In the genomic region with DNA sequence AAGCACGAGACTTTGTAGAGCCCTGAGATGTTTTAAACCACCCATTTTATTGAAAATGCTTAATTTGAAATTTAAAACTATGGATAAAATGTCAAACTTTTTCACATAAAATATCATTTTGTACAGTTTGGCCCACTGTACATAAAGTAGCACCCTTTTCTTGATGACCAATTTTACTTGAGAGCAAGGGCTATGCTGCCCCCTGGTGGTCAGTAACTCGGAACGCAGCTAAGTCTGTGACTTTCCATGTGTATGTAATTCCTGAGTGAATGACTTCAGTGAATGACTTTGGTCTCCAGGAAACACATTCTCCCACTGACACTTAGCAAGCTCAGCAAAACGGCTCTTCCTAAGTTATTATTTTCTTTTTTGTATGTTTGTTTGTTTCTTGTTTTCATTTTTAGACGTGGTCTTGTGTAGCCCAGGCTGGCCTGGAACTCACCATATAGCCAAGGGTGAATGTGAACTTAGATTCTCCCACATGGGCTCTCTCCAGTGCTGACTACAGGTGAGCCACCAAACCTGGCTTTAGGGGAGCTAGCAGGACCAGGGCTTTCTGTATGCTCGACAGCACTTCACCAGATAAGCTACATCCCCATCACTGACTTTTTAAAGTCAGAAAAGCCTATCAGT, we compare ENCODE assay signal across 9 mouse cellular contexts. TPM values are rescaled to one million over a fixed set of nuclear protein-coding genes. Genes with fewer than 3 reads are reported as not detected.
DNase-seq lines count a peak whose midpoint lies in the region; ATAC-seq lines count a peak whose summit lies in the region.
"Had no signal": no experiment of that assay in that cellular context is flagged by ENCODE, and none has a peak within 500 bp of the region (broad histone marks: within the 10 kb centered on the region; RNA-seq: fewer than 3 reads in every experiment).

No protein-coding gene starts in this region.

- H3K27ac ChIP-seq in hindbrain, embryonic 11.5 days (ENCODE audit: low read depth, low read length) = no peak overlapping the region
- H3K27ac ChIP-seq in hindbrain, embryonic 13.5 days = no peak overlapping the region
- no peak overlapping the region for H3K27ac ChIP-seq in embryonic facial prominence, embryonic 10.5 days (replicated peaks)
- no peak overlapping the region for H3K27ac ChIP-seq in midbrain, embryonic 13.5 days
- H3K27ac ChIP-seq: embryonic facial prominence, embryonic 13.5 days had no signal

- H3K9me3 ChIP-seq in hindbrain, embryonic 11.5 days (ENCODE audit: control insufficient read depth, low read length) = no peaks in the 10 kb centered on the region
- H3K9me3 ChIP-seq in hindbrain, embryonic 13.5 days = no peaks in the 10 kb centered on the region
- no peaks in the 10 kb centered on the region for H3K9me3 ChIP-seq in embryonic facial prominence, embryonic 10.5 days
- H3K9me3 ChIP-seq in midbrain, embryonic 13.5 days = no peaks in the 10 kb centered on the region
- H3K9me3 ChIP-seq: embryonic facial prominence, embryonic 13.5 days had no signal

- H3K27me3 ChIP-seq in hindbrain, embryonic 11.5 days (ENCODE audit: control insufficient read depth, insufficient read depth, low read length) = no peaks in the 10 kb centered on the region
- no peaks in the 10 kb centered on the region for H3K27me3 ChIP-seq in hindbrain, embryonic 13.5 days
- no peaks in the 10 kb centered on the region for H3K27me3 ChIP-seq in embryonic facial prominence, embryonic 10.5 days (replicated peaks; ENCODE audit: low read depth, poor library complexity, severe bottlenecking)
- H3K27me3 ChIP-seq in midbrain, embryonic 13.5 days = no peaks in the 10 kb centered on the region
- H3K27me3 ChIP-seq: embryonic facial prominence, embryonic 13.5 days had no signal

- 32% methylated on average over 6 of the region's 6 CpGs for WGBS in hindbrain, embryonic 11.5 days
- 30% methylated on average over 6 of the region's 6 CpGs for WGBS in hindbrain, embryonic 13.5 days
- 30% methylated on average over 6 of the region's 6 CpGs for WGBS in embryonic facial prominence, embryonic 10.5 days
- 26% methylated on average over 6 of the region's 6 CpGs for WGBS in midbrain, embryonic 13.5 days

- H3K4me3 ChIP-seq in hindbrain, embryonic 11.5 days (ENCODE audit: low read depth, low read length) = no peak overlapping the region
- H3K4me3 ChIP-seq in hindbrain, embryonic 13.5 days = no peak overlapping the region
- no peak overlapping the region for H3K4me3 ChIP-seq in embryonic facial prominence, embryonic 10.5 days
- H3K4me3 ChIP-seq in midbrain, embryonic 13.5 days (replicated peaks) = no peak overlapping the region
- H3K4me3 ChIP-seq: embryonic facial prominence, embryonic 13.5 days had no signal

- no peak overlapping the region for H3K9ac ChIP-seq in hindbrain, embryonic 11.5 days (ENCODE audit: low read depth, low read length)
- H3K9ac ChIP-seq in hindbrain, embryonic 13.5 days = no peak overlapping the region
- no peak overlapping the region for H3K9ac ChIP-seq in midbrain, embryonic 13.5 days (replicated peaks)
- H3K9ac ChIP-seq: embryonic facial prominence, embryonic 13.5 days had no signal

- no peak overlapping the region for H3K4me2 ChIP-seq in hindbrain, embryonic 11.5 days (replicated peaks; ENCODE audit: low read depth, low read length)
- no peak overlapping the region for H3K4me2 ChIP-seq in hindbrain, embryonic 13.5 days
- no peak overlapping the region for H3K4me2 ChIP-seq in midbrain, embryonic 13.5 days (replicated peaks)
- H3K4me2 ChIP-seq: embryonic facial prominence, embryonic 13.5 days had no signal

- ATAC-seq in hindbrain, embryonic 11.5 days (ENCODE audit: low FRiP score) = no peak
- ATAC-seq in hindbrain, embryonic 13.5 days (ENCODE audit: low FRiP score) = no peak
- 0 out of 2 replicates have a peak, but pooled peaks have one; percentile 9 for ATAC-seq in midbrain, embryonic 13.5 days

- no peaks in the 10 kb centered on the region for H3K4me1 ChIP-seq in hindbrain, embryonic 11.5 days (replicated peaks; ENCODE audit: control insufficient read depth, insufficient read depth, low read length)
- H3K4me1 ChIP-seq in hindbrain, embryonic 13.5 days (replicated peaks) = no peaks in the 10 kb centered on the region
- no peaks in the 10 kb centered on the region for H3K4me1 ChIP-seq in embryonic facial prominence, embryonic 10.5 days
- no peaks in the 10 kb centered on the region for H3K4me1 ChIP-seq in midbrain, embryonic 13.5 days (replicated peaks)
- H3K4me1 ChIP-seq: embryonic facial prominence, embryonic 13.5 days had no signal

- intact Hi-C loops in heart, postnatal 36 days (cut with DNase I) = loop anchor here (1.0 to 10.0 kb wide), 3 partner anchors 102 to 830 kb away; no protein-coding TSS in a partner anchor

- DNase-seq in hindbrain, embryonic 11.5 days (ENCODE audit: low spot score) = peak; percentile 84
- peak; percentile 80 for DNase-seq in adrenal gland, postnatal 10 days
- peak; percentile 68 for DNase-seq in embryonic facial prominence, embryonic 10.5 days (ENCODE audit: low spot score)
- DNase-seq in heart, postnatal 36 days = peak; percentile 63 to 75
- peak; percentile 22 to 29 for DNase-seq in layer of hippocampus, postnatal 36 days
- DNase-seq in spleen, postnatal 36 days (ENCODE audit: low spot score in 2 of 2) = peak; percentile 24 to 45

- H3K36me3 ChIP-seq in hindbrain, embryonic 11.5 days (ENCODE audit: control insufficient read depth, insufficient read depth, low read length) = no peaks in the 10 kb centered on the region
- peaks cover 18% of the 10 kb centered on the region for H3K36me3 ChIP-seq in hindbrain, embryonic 13.5 days
- peaks cover 40% of the 10 kb centered on the region for H3K36me3 ChIP-seq in embryonic facial prominence, embryonic 10.5 days (replicated peaks)
- peaks cover 20% of the 10 kb centered on the region for H3K36me3 ChIP-seq in midbrain, embryonic 13.5 days

RNA-seq across cellular contexts. Expression of a gene that starts 30.1 kb away (rescaled TPM):
- polyA plus RNA-seq in hindbrain, embryonic 11.5 days (2014; fragmentation: Nextera tagmentation; extraction: Ambion mirVana) = not detected in 2 replicates
- polyA plus RNA-seq in hindbrain, embryonic 13.5 days (2015; fragmentation: Nextera tagmentation; extraction: Ambion mirVana) = 0.09 and 0.27 TPM in 2 replicates
- total RNA-seq in adrenal gland, postnatal 10 days (2021) = 1 to 10 TPM; 3.7 to 4.6 TPM
- polyA plus RNA-seq in embryonic facial prominence, embryonic 10.5 days (2016; fragmentation: Nextera tagmentation; extraction: Ambion mirVana) = 0.41 and 0.52 TPM in 2 replicates
- under 1 TPM; 0.27 to 0.39 TPM for total RNA-seq in heart, postnatal 36 days (2021)
- under 1 TPM; 0.40 to 0.51 TPM for total RNA-seq in layer of hippocampus, postnatal 36 days (2021)
- polyA plus RNA-seq in midbrain, embryonic 13.5 days (2015; fragmentation: Nextera tagmentation; extraction: Ambion mirVana) = 0.06 and 0.09 TPM in 2 replicates

RNA-seq across cellular contexts. Expression of a gene that starts 30.2 kb away (rescaled TPM):
- 0.15 TPM in 1 of 2 replicates, not detected in the other for polyA plus RNA-seq in hindbrain, embryonic 11.5 days (2014; fragmentation: Nextera tagmentation; extraction: Ambion mirVana)
- polyA plus RNA-seq in hindbrain, embryonic 13.5 days (2015; fragmentation: Nextera tagmentation; extraction: Ambion mirVana) = 0.18 TPM in 1 of 2 replicates, not detected in the other
- under 1 TPM; 0.24 to 0.27 TPM for total RNA-seq in adrenal gland, postnatal 10 days (2021)
- 0.21 and 0.25 TPM in 2 replicates for polyA plus RNA-seq in embryonic facial prominence, embryonic 10.5 days (2016; fragmentation: Nextera tagmentation; extraction: Ambion mirVana)
- total RNA-seq in heart, postnatal 36 days (2021) = not detected
- total RNA-seq in layer of hippocampus, postnatal 36 days (2021) = not detected
- not detected in 2 replicates for polyA plus RNA-seq in midbrain, embryonic 13.5 days (2015; fragmentation: Nextera tagmentation; extraction: Ambion mirVana)

RNA-seq across cellular contexts. Expression of a gene that starts 39.5 kb away (rescaled TPM):
- 57.4 and 63.1 TPM in 2 replicates for polyA plus RNA-seq in hindbrain, embryonic 11.5 days (2014; fragmentation: Nextera tagmentation; extraction: Ambion mirVana)
- polyA plus RNA-seq in hindbrain, embryonic 13.5 days (2015; fragmentation: Nextera tagmentation; extraction: Ambion mirVana) = 45.6 and 47.3 TPM in 2 replicates
- 10 to 100 TPM; 47.6 to 61.9 TPM for total RNA-seq in adrenal gland, postnatal 10 days (2021)
- 53.5 and 55.3 TPM in 2 replicates for polyA plus RNA-seq in embryonic facial prominence, embryonic 10.5 days (2016; fragmentation: Nextera tagmentation; extraction: Ambion mirVana)
- 10 to 100 TPM; 31.4 to 33.9 TPM for total RNA-seq in heart, postnatal 36 days (2021)
- total RNA-seq in layer of hippocampus, postnatal 36 days (2021) = 10 to 100 TPM; 41.4 to 44.0 TPM
- 54.0 and 58.4 TPM in 2 replicates for polyA plus RNA-seq in midbrain, embryonic 13.5 days (2015; fragmentation: Nextera tagmentation; extraction: Ambion mirVana)

RNA-seq across cellular contexts. Expression of a gene that starts 39.8 kb away (rescaled TPM):
- polyA plus RNA-seq in hindbrain, embryonic 11.5 days (2014; fragmentation: Nextera tagmentation; extraction: Ambion mirVana) = 24.7 and 24.8 TPM in 2 replicates
- polyA plus RNA-seq in hindbrain, embryonic 13.5 days (2015; fragmentation: Nextera tagmentation; extraction: Ambion mirVana) = 13.2 and 14.2 TPM in 2 replicates
- 10 to 100 TPM in 1 of 2 experiments, 1 to 10 TPM in 1; 9.1 to 11.0 TPM for total RNA-seq in adrenal gland, postnatal 10 days (2021)
- polyA plus RNA-seq in embryonic facial prominence, embryonic 10.5 days (2016; fragmentation: Nextera tagmentation; extraction: Ambion mirVana) = 30.1 and 32.7 TPM in 2 replicates
- total RNA-seq in heart, postnatal 36 days (2021) = 1 to 10 TPM; 4.1 to 5.8 TPM
- 1 to 10 TPM; 5.6 to 9.6 TPM for total RNA-seq in layer of hippocampus, postnatal 36 days (2021)
- polyA plus RNA-seq in midbrain, embryonic 13.5 days (2015; fragmentation: Nextera tagmentation; extraction: Ambion mirVana) = 16.0 and 16.9 TPM in 2 replicates

Comparison
In these comparisons a context has a peak if more than half of its experiments do, and no peak if none do; other contexts are left out.
1. DNase-seq: peak in every context shown above with its lines; median percentile 84 in hindbrain, embryonic 11.5 days; 80 in adrenal gland, postnatal 10 days; 69 in heart, postnatal 36 days; 68 in embryonic facial prominence, embryonic 10.5 days; 34 in spleen, postnatal 36 days; 26 in layer of hippocampus, postnatal 36 days.